Mouse (Mus musculus): ENCODE measurements around the gene Rpp25. TPM values are rescaled to one million over a fixed set of nuclear protein-coding genes. Genes with fewer than 3 reads are reported as not detected.
A peak's percentile ranks its signal among the peaks of the same experiment; 100 is the strongest.

The Rpp25 gene
- total and polyA plus RNA-seq, 2 experiments from 2014 or later, result 15.0 to 21.3 TPM

- H3K36me3 ChIP-seq (replicated peaks; ENCODE audit: control insufficient read depth, insufficient read depth, low read length), result no peaks in the 10 kb centered on the region
- no peak for TF ChIP-seq CTCF (IDR thresholded peaks at IDR 0.05; ENCODE audit: low read depth)
- no peak for TF ChIP-seq EP300 (IDR thresholded peaks at IDR 0.05; ENCODE audit: low read depth)
- H3K27me3 ChIP-seq (ENCODE audit: control insufficient read depth, insufficient read depth, low read length), result peaks cover 10% of the 10 kb centered on the region
- WGBS, result 63% methylated on average over 5 of the region's 5 CpGs
- H3K4me3 ChIP-seq (ENCODE audit: low read depth, low read length), result no peak overlapping the region
- H3K27ac ChIP-seq (ENCODE audit: low read depth), result no peak overlapping the region
- no peak overlapping the region for H3K9ac ChIP-seq (replicated peaks; ENCODE audit: low read depth, low read length)
- ATAC-seq (ENCODE audit: insufficient read depth, low read depth) (no peak), DNase-seq (ENCODE audit: low spot score) (no peak)
- H3K9me3 ChIP-seq (replicated peaks; ENCODE audit: control insufficient read depth, low read length), result no peaks in the 10 kb centered on the region
- no peaks in the 10 kb centered on the region for H3K4me1 ChIP-seq (ENCODE audit: control insufficient read depth, insufficient read depth)
- no peak overlapping the region for H3K4me2 ChIP-seq (ENCODE audit: low read depth, low read length)
Measured at GRCm38 (mm10) chr9:57497236-57497635, 6.6 kb upstream of the Rpp25 start.

GRCm38 (mm10) chr9:57498536-57498935 is 5.3 kb upstream of the Rpp25 start:
- no peak for ATAC-seq (ENCODE audit: insufficient read depth, low read depth)
- Histone ChIP-seq H3K27ac (ENCODE audit: low read depth) (no peak overlapping the region), H3K9ac (replicated peaks; ENCODE audit: low read depth, low read length) (no peak overlapping the region), H3K4me1 (ENCODE audit: control insufficient read depth, insufficient read depth) (peaks cover 7% of the 10 kb centered on the region; the same call in 1 of the 2 replicates), H3K27me3 (ENCODE audit: control insufficient read depth, insufficient read depth, low read length) (peaks cover 23% of the 10 kb centered on the region), H3K4me3 (ENCODE audit: low read depth, low read length) (no peak overlapping the region), H3K4me2 (ENCODE audit: low read depth, low read length) (no peak overlapping the region), H3K9me3 (replicated peaks; ENCODE audit: control insufficient read depth, low read length) (no peaks in the 10 kb centered on the region), H3K36me3 (replicated peaks; ENCODE audit: control insufficient read depth, insufficient read depth, low read length) (no peaks in the 10 kb centered on the region)
- TF ChIP-seq CTCF (IDR thresholded peaks at IDR 0.05; ENCODE audit: low read depth) (no peak), EP300 (IDR thresholded peaks at IDR 0.05; ENCODE audit: low read depth) (no peak)
- no peak for DNase-seq (ENCODE audit: low spot score)
- WGBS, result 63% methylated on average over 7 of the region's 7 CpGs

DNA sequence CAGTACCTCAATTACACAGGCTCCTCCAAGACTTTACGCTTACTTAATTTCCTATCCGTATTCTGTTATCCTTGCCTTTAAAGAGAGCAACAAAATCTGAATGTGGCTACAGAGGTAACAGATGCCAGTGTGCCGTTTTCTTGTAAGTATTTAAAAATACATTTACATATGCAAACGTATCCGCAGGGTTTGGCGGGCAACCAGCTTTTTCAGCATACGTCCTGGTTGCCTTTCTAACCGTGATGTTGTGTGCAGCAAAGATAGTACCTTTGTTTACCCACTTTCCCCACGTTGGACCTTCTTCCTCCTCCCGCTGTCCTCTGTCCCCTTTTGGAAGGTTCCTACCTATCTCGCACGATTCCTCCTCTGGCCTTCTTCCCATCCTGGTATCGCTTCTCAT is 2.4 kb upstream of the Rpp25 start:
- no peak overlapping the region for H3K27ac ChIP-seq (ENCODE audit: low read depth)
- peaks cover 39% of the 10 kb centered on the region for H3K27me3 ChIP-seq (ENCODE audit: control insufficient read depth, insufficient read depth, low read length)
- no peak overlapping the region for H3K4me2 ChIP-seq (ENCODE audit: low read depth, low read length)
- no peak for DNase-seq (ENCODE audit: low spot score)
- ATAC-seq (ENCODE audit: insufficient read depth, low read depth), result no peak
- H3K4me1 ChIP-seq (ENCODE audit: control insufficient read depth, insufficient read depth), result peaks cover 28% of the 10 kb centered on the region
- no peaks in the 10 kb centered on the region for H3K9me3 ChIP-seq (replicated peaks; ENCODE audit: control insufficient read depth, low read length)
- 39% methylated on average over 13 of the region's 13 CpGs for WGBS
- no peaks in the 10 kb centered on the region for H3K36me3 ChIP-seq (replicated peaks; ENCODE audit: control insufficient read depth, insufficient read depth, low read length)
- TF ChIP-seq EP300 (IDR thresholded peaks at IDR 0.05; ENCODE audit: low read depth) (no peak), CTCF (IDR thresholded peaks at IDR 0.05; ENCODE audit: low read depth) (no peak)
- H3K9ac ChIP-seq (replicated peaks; ENCODE audit: low read depth, low read length), result no peak overlapping the region
- no peak overlapping the region for H3K4me3 ChIP-seq (ENCODE audit: low read depth, low read length)

- WGBS, result 23% methylated on average over 20 of the region's 20 CpGs
- ATAC-seq (ENCODE audit: insufficient read depth, low read depth) (no peak), DNase-seq (ENCODE audit: low spot score) (no peak)
- Histone ChIP-seq H3K9ac (replicated peaks; ENCODE audit: low read depth, low read length) (no peak overlapping the region), H3K36me3 (replicated peaks; ENCODE audit: control insufficient read depth, insufficient read depth, low read length) (no peaks in the 10 kb centered on the region), H3K27me3 (ENCODE audit: control insufficient read depth, insufficient read depth, low read length) (peaks cover 39% of the 10 kb centered on the region), H3K4me3 (ENCODE audit: low read depth, low read length) (no peak overlapping the region), H3K4me1 (ENCODE audit: control insufficient read depth, insufficient read depth) (peaks cover 28% of the 10 kb centered on the region), H3K27ac (ENCODE audit: low read depth) (no peak overlapping the region), H3K4me2 (ENCODE audit: low read depth, low read length) (no peak overlapping the region), H3K9me3 (replicated peaks; ENCODE audit: control insufficient read depth, low read length) (no peaks in the 10 kb centered on the region)
- TF ChIP-seq EP300 (IDR thresholded peaks at IDR 0.05; ENCODE audit: low read depth) (no peak), CTCF (IDR thresholded peaks at IDR 0.05; ENCODE audit: low read depth) (no peak)
Measured at GRCm38 (mm10) chr9:57501861-57502260, 2.0 kb upstream of the Rpp25 start.

DNA sequence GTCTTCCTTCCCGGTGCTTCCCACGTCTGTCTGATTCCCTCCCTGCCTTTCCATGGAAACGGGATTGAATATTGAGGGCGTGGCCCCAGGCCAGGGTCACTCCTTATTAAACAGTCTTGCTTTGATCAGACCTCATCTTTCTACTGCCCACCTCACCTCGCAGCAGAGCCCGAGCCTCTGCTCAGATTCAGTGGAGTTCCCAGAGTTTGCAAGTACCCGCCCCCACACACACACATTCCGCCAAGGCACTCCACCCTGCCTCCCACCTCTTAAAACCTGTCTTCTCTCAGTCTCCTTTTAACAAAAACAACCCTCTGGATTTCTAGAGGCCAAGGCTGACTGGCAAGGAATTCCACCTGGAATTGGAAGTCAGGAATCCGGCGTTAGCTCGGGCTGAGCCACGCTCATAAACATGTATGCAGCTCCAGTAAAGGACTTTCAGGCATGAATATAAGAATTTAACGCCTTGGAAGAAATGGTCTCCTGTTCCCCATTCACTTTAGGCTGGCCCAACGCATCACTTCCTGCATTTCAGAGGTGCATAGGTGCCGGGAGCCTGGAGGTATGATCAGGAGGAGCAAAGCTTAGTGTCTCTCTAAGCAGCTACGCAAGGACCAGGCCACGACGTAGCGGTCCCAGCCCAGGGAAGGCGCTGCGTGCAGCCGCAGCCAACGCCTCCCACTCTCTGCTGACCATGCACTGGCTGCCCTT is 760 bp upstream of the Rpp25 start:
- ATAC-seq (ENCODE audit: insufficient read depth, low read depth), result no peak
- Histone ChIP-seq H3K27me3 (ENCODE audit: control insufficient read depth, insufficient read depth, low read length) (peaks cover 39% of the 10 kb centered on the region), H3K4me1 (ENCODE audit: control insufficient read depth, insufficient read depth) (peaks cover 28% of the 10 kb centered on the region), H3K4me3 (ENCODE audit: low read depth, low read length) (peak overlapping the region; percentile 41), H3K9ac (replicated peaks; ENCODE audit: low read depth, low read length) (no peak overlapping the region), H3K36me3 (replicated peaks; ENCODE audit: control insufficient read depth, insufficient read depth, low read length) (no peaks in the 10 kb centered on the region), H3K27ac (ENCODE audit: low read depth) (no peak overlapping the region), H3K9me3 (replicated peaks; ENCODE audit: control insufficient read depth, low read length) (no peaks in the 10 kb centered on the region), H3K4me2 (ENCODE audit: low read depth, low read length) (peak overlapping the region; percentile 69)
- no peak for DNase-seq (ENCODE audit: low spot score)
- 12% methylated on average over 23 of the region's 23 CpGs for WGBS
- TF ChIP-seq EP300 (IDR thresholded peaks at IDR 0.05; ENCODE audit: low read depth), result no peak
- no peak for TF ChIP-seq CTCF (IDR thresholded peaks at IDR 0.05; ENCODE audit: low read depth)

DNA sequence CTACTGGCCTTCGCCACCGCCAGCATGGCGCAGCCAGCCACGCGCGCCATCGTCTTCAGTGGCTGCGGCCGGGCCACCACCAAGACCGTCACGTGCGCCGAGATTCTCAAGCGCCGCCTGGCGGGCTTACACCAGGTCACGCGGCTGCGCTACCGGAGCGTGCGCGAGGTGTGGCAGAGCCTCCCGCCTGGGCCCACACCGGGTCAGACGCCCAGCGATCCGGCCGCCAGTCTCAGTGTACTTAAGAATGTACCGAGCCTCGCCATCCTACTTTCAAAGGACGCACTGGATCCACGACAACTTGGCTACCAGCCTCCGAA is 515 bp downstream of the Rpp25 start:
- WGBS, result 3% methylated on average over 34 of the region's 34 CpGs
- Histone ChIP-seq H3K9ac (replicated peaks; ENCODE audit: low read depth, low read length) (0 out of 2 replicates have a peak overlapping the region, but pooled peaks have one; percentile 36), H3K9me3 (replicated peaks; ENCODE audit: control insufficient read depth, low read length) (no peaks in the 10 kb centered on the region), H3K27me3 (ENCODE audit: control insufficient read depth, insufficient read depth, low read length) (peaks cover 39% of the 10 kb centered on the region), H3K4me3 (ENCODE audit: low read depth, low read length) (peak overlapping the region; percentile 41), H3K4me2 (ENCODE audit: low read depth, low read length) (peak overlapping the region; percentile 69), H3K27ac (ENCODE audit: low read depth) (peak overlapping the region; percentile 86; the same call in 1 of the 2 replicates), H3K4me1 (ENCODE audit: control insufficient read depth, insufficient read depth) (peaks cover 28% of the 10 kb centered on the region), H3K36me3 (replicated peaks; ENCODE audit: control insufficient read depth, insufficient read depth, low read length) (no peaks in the 10 kb centered on the region)
- no peak for TF ChIP-seq EP300 (IDR thresholded peaks at IDR 0.05; ENCODE audit: low read depth)
- TF ChIP-seq CTCF (IDR thresholded peaks at IDR 0.05; ENCODE audit: low read depth), result peak; percentile 38
- ATAC-seq (ENCODE audit: insufficient read depth, low read depth) (peak; percentile 56), DNase-seq (ENCODE audit: low spot score) (peak; percentile 56)

Measured in heart, postnatal 0 days (tissue).